Mouse (Mus musculus): ENCODE measurements around the gene A26c2. TPM values are rescaled to one million over a fixed set of nuclear protein-coding genes. Genes with fewer than 3 reads are reported as not detected.

Gene A26c2
- polyA plus RNA-seq (2015; fragmentation: Illumina TruSeq; extraction: RNeasy Lipid Tissue Mini Kit (QIAGEN cat#74804); ENCODE audit: insufficient read depth, low read depth, low replicate concordance): not detected

GRCm38 (mm10) chr7:62823573-62823972 is at the start of gene A26c2:
Gene A26c2, minus strand, starts transcription at chr7:62823673.

